Mouse (Mus musculus) T-cell, adult 2 months (primary cell): ENCODE results near the gene Dolpp1.

Source experiments
- DNase-seq: peaks from one replicate; pipeline ENCODE4 v3.0.0; 2022; ENCODE audit warnings: low spot score

Dolpp1 gene

DNA sequence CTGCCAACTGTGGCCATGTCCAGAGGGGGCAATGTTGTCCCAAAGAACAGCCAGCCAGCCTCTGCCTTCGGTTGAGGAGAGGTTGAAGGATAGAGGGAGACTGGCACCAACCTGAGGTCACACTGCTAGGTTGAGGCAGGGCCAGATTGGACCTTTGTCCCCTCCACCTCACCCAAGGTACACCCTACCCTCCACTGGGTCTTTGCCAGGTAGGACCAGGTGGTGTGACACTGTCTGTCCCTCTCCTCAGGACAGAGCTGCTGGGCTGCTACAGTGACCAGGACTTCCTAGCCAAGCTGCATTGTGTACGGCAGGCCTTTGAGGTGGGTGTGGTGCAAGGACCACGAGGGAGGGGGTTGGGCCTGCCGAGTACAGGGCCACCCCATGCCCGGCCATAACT is 14.3 kb upstream of the Dolpp1 start:
- DNase-seq: no peak

DNA sequence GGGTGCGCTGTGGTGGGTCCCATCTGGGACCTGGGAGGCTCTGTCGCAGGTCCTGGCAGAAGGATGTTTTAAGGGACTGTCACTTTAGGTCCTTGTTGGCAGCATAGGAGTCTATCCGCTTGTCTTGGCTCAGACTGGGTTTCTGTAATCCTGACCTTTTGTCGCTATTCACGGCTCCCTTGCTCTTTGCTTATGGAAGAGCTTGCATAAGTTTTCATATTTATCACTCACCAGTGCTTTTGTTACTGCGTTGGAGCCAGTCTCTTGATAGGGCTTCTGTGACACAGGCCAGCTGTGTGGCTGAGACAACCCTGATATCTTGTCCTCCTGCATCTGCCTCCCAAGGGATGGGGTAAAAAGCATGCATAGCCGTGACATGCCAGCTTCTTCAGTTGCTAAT is 12.7 kb upstream of the Dolpp1 start:
- DNase-seq: no peak

DNA sequence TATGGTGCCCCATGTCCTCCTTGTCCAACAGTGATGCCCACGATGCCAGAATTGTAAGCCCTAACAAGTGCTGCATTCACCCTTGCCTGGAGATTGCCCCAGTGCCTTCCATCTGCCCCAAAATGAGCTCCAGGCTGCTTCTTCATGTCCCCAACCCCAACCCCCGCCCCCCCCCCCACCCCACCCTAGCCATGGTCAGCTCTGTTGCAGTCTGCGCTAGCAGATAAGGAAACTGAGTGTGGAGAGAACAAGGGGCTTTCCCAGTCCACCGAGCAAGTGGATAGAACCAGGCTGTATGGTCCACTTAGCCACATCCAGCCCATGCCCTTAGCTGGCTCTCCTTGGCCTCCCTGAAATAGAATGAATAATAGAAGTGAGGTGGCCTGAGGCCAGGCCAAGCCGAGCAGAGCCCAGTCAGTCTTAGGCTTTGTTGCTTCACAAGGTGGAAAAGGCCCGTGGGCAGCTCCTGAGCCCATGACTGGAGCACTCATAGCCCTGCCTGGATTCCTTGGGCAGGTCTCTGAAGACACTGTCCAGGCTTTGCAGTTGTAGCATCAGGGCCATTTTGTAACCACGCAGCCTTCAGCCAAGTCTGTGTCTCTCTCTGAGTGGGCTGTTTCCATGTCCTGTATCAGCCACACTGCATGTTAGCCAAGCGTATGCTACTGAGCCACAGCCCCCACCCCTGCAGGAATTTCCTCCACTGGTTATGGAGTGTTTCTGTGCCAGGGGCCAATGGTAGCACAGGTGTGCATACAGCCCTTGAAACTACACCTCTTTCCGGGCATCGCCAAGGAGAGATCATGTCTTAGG is 11.3 kb upstream of the Dolpp1 start:
- no peak for DNase-seq

DNA sequence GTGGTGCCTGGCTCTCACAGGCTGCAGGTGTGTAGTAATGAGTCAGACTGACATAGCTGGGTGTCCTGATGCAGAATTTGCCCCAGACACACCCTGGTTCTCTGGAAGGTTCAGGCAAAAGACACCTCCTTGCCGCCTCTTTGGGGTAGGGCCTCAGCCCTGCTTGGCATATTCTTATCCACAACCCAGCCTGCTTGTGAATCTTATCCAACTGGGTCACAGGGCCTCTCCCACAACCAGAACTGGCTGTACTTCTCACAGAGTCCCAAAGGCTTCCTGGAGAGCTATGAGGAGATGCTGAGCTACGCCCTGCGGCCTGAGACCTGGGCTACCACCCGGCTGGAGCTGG is 10.7 kb upstream of the Dolpp1 start:
- DNase-seq: no peak

DNA sequence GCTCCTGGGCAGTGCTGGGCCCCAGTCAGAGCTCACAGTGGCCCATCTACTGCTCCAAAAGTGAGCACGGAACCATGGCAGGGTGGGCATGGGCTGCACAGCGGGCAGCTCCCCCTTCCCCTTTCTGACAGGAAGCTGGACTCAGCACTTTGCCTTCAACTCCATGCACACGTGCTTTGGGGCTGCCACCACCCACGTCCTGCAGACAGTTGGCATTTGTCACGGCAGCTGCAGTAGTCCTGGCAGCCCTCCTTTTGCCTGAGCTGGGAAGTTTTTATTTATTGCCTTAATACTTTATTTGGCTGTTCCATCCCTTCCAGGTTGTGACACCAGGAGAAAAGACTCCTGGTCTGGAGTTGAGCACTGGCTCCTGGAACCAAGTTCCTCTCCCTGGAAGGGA is 7.2 kb upstream of the Dolpp1 start:
- no peak for DNase-seq

DNA sequence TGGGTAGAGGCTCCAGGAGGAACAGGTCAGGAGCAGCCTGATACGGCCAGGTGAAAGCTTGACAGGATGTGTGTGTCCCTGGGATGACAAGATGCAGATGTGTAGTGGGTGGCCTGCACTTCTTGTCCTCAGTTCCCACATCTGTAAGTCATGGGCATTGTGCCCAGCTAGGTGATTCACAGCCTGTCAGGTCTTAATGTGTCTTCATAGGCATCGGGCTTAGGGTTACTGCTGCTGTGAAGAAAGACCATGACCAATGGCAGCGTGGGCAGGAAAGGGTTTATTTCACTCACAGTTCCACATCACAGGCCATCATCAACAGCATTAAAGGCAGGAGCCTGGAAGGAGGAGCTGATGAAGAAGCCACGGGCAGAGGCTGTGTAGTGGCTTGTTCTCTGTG is 6.5 kb upstream of the Dolpp1 start:
- DNase-seq: no peak

DNA sequence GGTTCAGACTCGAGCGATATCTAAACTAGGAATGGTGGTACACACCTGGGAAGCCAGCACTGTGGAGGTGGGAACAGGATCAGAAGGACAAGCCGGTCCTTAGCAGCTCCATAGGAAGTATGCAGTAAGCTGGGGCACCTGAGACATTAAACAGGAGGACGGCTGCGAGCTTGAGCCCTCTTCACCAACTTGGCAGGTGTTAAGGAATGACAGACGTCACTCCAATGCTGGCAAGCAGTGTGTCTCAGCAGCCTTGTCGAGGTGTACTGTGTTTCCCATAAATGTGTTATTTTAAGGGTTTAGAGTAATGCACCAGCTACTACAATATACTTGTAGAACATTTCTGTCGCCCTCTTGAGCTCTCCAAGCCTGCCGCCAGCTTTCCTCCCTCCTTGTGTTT is 5.1 kb upstream of the Dolpp1 start:
- DNase-seq: no peak

DNA sequence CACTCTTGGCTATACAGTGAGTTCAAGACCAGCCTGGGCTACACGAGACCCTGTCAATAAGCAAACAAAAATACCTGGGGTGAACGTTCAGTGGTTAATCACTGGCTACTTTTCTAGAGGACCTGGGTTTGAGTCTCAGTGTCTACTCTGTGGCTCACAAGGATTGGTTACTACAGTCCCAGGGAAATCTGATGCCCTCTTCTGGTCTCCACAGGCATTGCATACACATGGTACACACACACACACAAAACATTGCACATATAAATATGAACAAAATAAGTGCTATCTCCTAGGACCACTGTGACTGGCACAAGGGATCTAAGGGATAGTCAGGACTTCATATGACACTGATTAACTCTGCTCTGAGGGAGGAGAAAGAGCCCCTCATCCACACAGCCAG is 3.1 kb upstream of the Dolpp1 start:
- DNase-seq: no peak

DNA sequence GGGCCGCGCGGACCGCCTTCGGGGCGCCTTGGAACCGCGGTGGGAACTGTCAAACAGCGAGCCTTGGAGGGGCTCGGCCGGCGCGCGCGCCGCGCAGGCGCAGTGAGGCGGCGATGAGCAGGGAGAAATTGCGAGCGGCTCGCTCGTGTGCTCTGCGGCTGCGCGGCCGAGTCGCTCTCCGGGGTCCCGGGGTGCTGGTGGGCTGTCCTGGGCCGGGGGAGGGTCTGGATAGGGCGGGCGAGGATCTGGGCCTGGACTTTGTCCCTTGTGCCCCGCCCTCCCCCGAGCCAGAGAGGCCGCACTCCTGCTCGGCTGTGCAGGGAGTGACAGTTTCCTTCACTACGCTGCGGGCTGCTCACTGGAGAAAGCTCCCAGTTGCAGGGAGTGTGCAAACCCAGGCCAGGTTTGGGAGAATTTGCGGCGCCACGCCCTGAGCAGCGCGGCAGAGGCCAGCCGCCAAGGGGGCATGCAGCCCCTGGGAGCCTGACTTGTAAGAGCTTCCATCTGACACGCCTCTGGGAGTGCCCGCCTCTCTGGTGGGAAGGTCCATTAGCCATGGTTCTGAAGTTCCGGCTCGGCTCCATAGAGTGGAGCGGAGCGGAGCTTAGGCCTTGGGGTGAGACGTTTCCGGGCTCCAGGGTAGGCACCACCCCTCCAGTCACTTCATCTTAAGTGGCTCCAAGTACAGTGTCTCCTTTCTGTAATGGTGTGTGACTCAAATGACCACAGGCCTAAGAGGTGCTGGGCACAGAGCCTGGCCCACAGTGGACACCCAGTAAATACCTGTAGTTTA is 719 bp downstream of the Dolpp1 start:
- DNase-seq: peak; percentile 34

DNA sequence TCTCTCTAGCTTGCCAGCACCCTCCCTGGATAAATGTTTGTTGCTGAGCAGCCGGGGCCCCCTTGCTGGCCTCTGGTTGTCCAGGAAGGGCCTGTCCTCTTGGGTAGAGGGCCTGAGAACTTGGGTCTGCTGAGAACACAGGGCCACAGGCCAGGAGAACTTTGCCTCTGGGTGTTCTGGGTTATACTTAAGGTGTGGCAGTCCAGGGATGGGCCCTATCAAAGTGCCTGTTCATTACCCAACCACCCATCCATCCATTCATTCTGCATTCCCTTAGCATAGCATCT is 1.3 kb downstream of the Dolpp1 start:
- DNase-seq: no peak

DNA sequence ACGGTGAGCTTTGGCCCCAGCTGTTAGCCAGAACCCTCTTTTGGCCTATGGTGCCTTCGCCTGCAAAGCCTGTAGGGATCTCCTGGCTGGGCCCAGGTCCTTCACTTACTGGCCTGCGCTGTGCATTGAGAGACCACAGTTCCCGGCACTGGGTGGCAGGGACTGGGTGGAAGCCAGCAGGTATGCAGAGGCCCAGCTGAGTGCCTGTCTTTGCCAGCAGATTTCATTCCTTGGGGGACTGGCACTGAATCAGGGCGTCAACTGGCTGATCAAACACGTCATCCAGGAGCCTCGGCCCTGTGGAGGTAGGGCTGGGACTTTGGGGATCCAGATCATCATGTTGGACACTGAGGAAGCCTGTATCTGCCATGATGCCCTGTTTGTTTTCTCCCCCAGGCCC is 3.7 kb downstream of the Dolpp1 start:
- no peak for DNase-seq

DNA sequence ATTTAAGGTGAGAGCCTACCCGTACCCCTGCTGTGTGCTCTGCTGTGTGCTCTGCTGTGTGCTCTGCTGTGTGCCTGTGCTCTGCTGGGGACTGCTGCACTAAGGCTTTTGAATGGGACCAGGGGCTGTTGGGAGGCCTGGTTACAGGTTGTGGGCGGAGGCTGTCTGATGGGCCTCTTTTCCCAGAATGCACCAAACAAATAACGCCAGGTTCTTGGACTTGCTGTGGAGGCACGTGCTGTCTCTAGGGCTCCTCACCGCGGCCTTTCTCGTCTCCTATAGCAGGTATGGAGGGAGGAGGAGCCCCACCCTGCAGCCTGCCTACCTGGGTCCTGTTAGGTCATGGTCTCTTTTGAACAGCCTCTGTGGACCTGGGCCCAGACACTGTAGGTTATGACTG is 4.2 kb downstream of the Dolpp1 start:
- DNase-seq: no peak

DNA sequence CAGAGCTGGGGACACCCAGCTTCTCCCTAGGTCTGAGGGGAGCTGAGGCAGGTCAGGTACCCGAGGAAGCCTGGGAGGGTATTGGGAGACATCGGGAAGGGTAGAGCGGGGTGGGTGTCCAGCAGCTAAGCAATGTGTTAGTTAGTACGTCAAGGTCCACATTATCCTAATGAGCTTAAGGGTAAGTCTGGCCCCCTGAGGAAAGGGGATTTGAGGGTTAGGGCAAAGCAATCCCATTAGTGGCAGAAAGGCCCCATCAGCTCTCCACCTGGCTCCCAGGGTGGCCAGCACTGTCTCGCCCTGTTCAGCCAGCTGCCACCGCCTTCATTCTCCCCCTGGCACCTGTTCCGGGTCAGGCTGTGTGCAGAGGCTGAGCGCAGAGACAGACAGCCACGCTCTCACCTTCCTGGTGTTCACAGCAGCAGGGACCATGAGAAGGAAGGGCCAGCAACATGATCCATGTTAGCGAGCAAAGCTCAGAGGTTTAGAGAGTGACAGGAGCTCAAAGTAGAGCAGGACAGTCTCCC is 6.0 kb downstream of the Dolpp1 start:
- no peak for DNase-seq

DNA sequence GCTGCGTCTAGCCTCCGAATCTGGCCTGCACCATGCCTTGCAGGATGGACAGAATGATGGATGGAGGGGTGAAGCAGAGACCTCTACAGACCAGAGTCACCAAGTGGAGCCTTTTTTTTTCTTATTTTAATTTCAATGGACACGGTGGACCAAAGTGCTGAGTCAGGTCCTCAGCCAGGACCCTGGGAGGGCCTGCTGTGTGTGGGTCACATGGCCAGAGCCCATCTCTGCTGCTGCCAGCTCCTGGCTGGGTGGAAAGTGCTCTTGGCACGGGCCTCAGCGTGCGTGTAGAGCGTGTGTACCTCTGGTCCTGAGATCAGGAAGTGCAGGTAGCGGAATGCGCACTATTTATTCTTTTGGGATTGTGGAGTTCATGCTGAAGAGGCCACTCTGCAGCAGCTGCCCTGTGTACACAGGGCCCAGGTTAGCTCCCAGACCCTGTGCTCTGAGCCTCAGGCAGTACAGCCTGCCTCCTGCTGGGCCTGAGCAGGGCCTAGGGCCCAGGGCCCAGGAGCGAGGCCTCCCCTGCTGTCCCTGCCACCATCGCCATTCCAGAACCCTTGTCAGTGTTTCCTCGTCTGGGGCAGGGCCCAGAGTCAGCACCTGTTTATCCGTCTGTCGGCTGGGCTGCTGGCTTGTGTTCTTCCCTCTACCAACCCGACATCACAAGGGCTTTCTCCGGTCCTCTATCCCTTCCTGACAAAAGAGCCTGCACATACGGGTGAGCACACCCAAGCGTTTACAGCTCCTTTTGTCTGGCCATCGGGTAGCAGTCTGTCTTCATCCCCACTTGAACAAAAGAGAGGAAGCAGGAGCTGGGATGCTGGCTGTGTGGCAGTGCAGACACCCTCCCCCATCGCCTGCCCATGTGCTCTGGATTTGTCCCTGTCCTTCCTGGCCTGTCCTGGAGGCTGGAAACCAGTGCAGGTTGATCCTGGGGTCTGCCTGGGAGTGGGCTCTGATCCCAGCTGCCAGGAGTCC is 7.4 kb downstream of the Dolpp1 start:
- no peak for DNase-seq

DNA sequence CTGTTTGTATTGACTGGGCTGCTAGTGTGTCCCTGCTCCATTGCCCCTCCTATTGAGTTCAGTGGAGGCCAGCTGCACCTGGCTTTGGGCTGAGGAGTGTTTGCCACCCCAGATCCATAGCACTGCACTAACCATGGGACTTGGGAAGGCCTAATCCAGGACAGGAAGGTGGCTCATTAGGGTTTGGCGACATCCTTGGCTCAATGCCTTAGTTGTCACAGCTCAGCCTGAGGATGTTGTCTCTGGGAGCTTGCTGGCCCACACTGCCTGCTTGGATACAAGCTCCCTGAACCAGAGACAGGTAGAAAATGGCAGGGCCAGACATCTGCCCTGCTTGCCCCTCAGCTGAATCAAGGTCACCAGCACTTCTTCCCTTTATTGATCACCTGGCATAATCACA is 9.5 kb downstream of the Dolpp1 start:
- DNase-seq: no peak

DNA sequence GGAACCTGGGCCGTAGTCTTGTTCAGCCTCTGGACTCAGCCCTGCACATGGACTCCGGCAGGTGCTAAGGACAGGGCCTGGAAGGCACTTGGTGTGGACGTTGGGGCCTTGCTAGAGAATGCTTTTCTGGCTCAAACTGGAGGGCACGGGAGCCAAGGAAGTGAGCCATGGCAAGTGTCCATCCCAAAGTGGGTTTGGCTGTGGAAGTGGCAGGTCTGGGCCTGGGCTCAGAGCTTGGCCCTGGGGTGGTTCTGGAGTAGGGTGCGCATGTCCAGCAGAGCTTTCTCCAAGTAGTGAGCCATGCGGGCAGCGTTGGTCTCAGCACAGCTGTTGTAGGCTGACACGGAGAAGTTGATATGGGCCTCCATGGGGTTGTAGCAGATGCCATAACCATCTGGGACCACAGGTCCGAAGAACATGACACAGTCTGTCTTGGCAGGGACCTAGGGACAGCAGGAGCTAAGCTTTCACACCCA is 10.3 kb downstream of the Dolpp1 start:
- DNase-seq: no peak

DNA sequence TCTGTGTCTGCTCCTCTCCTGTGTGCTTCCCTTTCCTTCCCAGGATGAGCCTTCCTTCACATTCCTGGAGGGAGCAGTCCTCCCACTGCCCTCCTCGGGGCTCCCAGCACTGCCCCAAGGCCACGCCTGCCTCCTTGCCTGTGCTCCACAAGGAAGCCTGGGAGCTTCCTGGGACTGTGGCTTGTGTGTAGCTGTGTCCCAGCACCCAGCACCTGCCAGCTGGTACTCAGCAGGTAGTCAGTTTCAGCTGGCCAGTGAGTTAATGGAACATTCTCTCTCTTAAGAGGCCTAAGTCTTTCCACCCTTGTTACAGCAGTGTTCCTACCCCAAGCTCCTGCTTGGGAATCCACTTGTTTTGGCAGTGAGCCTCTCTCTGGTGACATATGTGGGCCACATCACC is 10.8 kb downstream of the Dolpp1 start:
- no peak for DNase-seq

DNA sequence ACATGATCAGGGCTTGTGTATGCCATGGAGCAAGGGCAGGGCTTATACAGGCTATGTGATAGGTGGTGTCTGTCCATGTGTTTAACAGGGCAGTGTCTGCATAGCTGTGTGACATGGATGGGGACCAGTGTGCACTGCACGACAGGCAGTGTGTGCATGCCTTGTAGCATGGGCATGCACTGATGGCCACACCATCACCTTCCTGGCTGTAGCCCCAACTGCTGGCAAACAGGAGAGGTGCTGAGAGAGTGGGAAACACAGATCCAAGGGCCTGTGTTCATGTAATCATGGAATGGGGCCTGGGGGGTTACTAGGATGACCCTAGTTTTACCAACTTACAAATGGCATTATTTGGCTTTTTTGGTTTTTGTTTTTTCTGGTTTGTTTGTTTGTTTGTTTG is 11.8 kb downstream of the Dolpp1 start:
- no peak for DNase-seq

DNA sequence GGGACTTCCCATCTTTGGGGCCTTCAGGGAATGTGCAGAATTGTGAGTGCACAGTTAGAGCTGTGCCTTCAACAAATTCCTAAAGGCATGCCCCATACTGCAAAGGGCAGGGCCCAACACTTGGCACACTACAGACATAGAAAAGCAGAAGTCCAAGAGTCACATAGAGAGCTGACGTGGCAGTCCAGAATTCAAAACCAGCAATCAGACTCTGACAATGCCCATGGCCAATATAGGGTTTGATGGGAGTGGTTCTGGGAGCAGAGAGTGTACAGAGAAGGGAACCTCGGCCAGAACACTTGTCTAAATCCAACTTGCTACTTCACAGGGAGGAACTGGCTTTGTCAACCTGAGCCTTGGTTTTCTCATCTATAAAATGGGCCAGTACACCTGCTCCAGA is 15.2 kb downstream of the Dolpp1 start:
- DNase-seq: no peak

DNA sequence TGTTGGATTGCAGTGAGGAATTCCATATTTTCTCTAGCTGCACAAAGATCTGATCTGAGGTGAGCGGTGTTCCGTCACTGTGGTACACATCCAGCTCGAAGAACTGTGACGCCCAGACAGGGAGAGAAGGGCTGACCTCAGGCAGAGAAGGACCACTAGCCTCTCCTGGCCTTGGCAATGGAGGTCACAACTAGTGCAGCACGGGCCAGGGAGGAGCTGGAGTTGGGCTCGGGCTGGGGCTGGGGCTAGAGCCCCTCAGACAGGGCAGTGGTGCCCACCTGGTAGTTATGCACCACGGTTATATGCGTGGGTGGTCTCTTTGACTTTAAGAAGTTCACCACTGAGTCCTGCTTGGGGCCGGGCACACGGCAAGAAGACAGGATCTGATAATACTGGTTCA is 15.7 kb downstream of the Dolpp1 start:
- no peak for DNase-seq

DNA sequence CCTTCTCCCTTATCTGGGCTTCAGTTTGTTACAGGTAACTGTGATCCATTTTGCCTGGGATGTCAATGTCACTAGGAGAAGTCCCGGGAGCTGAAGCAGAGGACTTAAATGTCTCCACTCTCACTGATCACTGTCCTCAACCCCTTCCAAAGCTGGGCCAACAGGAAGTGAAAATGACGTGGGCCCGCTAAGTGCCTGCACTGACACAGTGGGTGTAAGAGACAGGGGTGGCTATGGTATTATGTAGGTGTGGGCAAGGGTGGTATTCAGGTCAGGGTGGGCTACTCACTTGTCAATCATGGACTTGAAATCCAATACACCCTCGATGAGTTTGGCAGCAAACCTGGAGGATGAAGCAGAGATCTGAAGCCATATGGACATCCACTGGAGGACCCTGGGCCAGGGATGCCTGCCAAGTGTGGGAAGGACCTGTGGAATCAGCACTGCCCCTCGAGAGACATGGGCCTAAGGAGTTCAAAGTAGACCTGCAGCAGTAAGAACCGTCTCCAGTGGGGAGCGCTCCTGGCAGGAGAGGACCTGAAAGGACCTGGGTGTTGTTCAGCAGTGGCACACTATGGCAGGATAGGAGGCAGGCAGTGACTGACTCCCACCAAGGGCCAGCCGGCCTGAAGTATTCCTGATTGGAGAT is 16.5 kb downstream of the Dolpp1 start:
- no peak for DNase-seq
